Mouse (Mus musculus): ENCODE measurements around the gene Cma2.
"Not testable (repeated sequence)": the region's sequence is repeated elsewhere in the genome, so short reads cannot be mapped to it uniquely, and the experiment has no call there.

The Cma2 gene

GRCm38 (mm10) chr14:55950346-55951030, at the start of gene Cma2:
Gene Cma2 (plus strand): TSS chr14:55950980.
- DNase-seq (ENCODE audit: low spot score): no peak

- DNase-seq (ENCODE audit: low spot score): peak; percentile 52
Observed at GRCm38 (mm10) chr14:55905518-55905917, 45.3 kb upstream of the Cma2 start.

GRCm38 (mm10) chr14:55913406-55913805, 37.4 kb upstream of the Cma2 start:
- no peak for DNase-seq (ENCODE audit: low spot score)

- DNase-seq (ENCODE audit: low spot score): peak; percentile 97
Observed at GRCm38 (mm10) chr14:55918240-55919082, 32.3 kb upstream of the Cma2 start.

- no peak for DNase-seq (ENCODE audit: low spot score)
Observed at GRCm38 (mm10) chr14:55922475-55923232, 28.1 kb upstream of the Cma2 start.

- DNase-seq (ENCODE audit: low spot score): no peak
Observed at GRCm38 (mm10) chr14:55926847-55927246, 23.9 kb upstream of the Cma2 start.

GRCm38 (mm10) chr14:55929263-55929997, 21.4 kb upstream of the Cma2 start:
- no peak for DNase-seq (ENCODE audit: low spot score)

GRCm38 (mm10) chr14:55933586-55933985, 17.2 kb upstream of the Cma2 start:
- DNase-seq (ENCODE audit: low spot score): peak; percentile 17

GRCm38 (mm10) chr14:55940070-55940800, 10.5 kb upstream of the Cma2 start:
- DNase-seq (ENCODE audit: low spot score): peak; percentile 30

- DNase-seq (ENCODE audit: low spot score): no peak
Observed at GRCm38 (mm10) chr14:55943601-55944000, 7.2 kb upstream of the Cma2 start.

- no peak for DNase-seq (ENCODE audit: low spot score)
Observed at GRCm38 (mm10) chr14:55944575-55944974, 6.2 kb upstream of the Cma2 start, which contains the start of gene Cma1. Gene Cma1 (minus strand): TSS chr14:55944675.

GRCm38 (mm10) chr14:55946269-55946969, 4.4 kb upstream of the Cma2 start:
- no peak for DNase-seq (ENCODE audit: low spot score)

- DNase-seq (ENCODE audit: low spot score): peak; percentile 59
Observed at GRCm38 (mm10) chr14:55963263-55963662, 12.5 kb downstream of the Cma2 start.

- DNase-seq (ENCODE audit: low spot score): peak; percentile 42
Observed at GRCm38 (mm10) chr14:55963900-55964299, 13.1 kb downstream of the Cma2 start.

GRCm38 (mm10) chr14:55987464-55987863, 36.7 kb downstream of the Cma2 start:
- not testable (repeated sequence) for DNase-seq (ENCODE audit: low spot score)

GRCm38 (mm10) chr14:56013147-56013546, 62.4 kb downstream of the Cma2 start:
- DNase-seq (ENCODE audit: low spot score): no peak

GRCm38 (mm10) chr14:56013924-56014323, 63.1 kb downstream of the Cma2 start:
- no peak for DNase-seq (ENCODE audit: low spot score)

- not testable (repeated sequence) for DNase-seq (ENCODE audit: low spot score)
Observed at GRCm38 (mm10) chr14:56017671-56018070, 66.9 kb downstream of the Cma2 start, which contains the start of gene Mcpt1. Gene Mcpt1 (plus strand): TSS chr14:56017971.

GRCm38 (mm10) chr14:56019446-56019845, 68.7 kb downstream of the Cma2 start:
- DNase-seq (ENCODE audit: low spot score): no peak

GRCm38 (mm10) chr14:56021305-56021704, 70.5 kb downstream of the Cma2 start:
- not testable (repeated sequence) for DNase-seq (ENCODE audit: low spot score)
